Mouse (Mus musculus) intestine, postnatal 0 days (tissue): ENCODE data around the gene Plxna2. TPM values are rescaled to one million over a fixed set of nuclear protein-coding genes. Genes with fewer than 3 reads are reported as not detected.

ENCODE experiments used
- ATAC-seq: fragments of 200-750 bp; cut with Nextera tagmentation; 2 replicates; pipeline ENCODE4 v1.8.0; 2017; ENCODE audit warnings: mild to moderate bottlenecking, moderate TSS enrichment, moderate library complexity
- H3K27ac ChIP-seq: fragments of 300-500 bp; sonication (generic); 2 replicates; pipeline ENCODE4 v1.5.1; 2014; ENCODE audit warnings: mild to moderate bottlenecking, low read depth, low read length, moderate library complexity
- H3K27me3 ChIP-seq: fragments of 300-500 bp; sonication (generic); replicated peaks from 2 replicates; pipeline ENCODE4 v1.6.1; 2014; ENCODE audit warnings: low read length, mixed read lengths; ENCODE audit not compliant: control insufficient read depth, insufficient read depth
- H3K36me3 ChIP-seq: fragments of 300-500 bp; sonication (generic); 2 replicates; pipeline ENCODE4 v1.6.1; 2014; ENCODE audit warnings: mild to moderate bottlenecking, moderate library complexity; ENCODE audit not compliant: control insufficient read depth, insufficient read depth
- H3K4me1 ChIP-seq: fragments of 300-500 bp; sonication (generic); replicated peaks from 2 replicates; pipeline ENCODE4 v1.6.1; 2014; ENCODE audit warnings: antibody characterized with exemption, low read length, mixed read lengths; ENCODE audit not compliant: control insufficient read depth, insufficient read depth
- H3K4me2 ChIP-seq: fragments of 300-500 bp; sonication (generic); replicated peaks from 2 replicates; pipeline ENCODE4 v1.6.1; 2014; ENCODE audit warnings: low read depth, mild to moderate bottlenecking, moderate library complexity
- H3K4me3 ChIP-seq: fragments of 300-500 bp; sonication (generic); 2 replicates; pipeline ENCODE4 v1.5.1; 2014; ENCODE audit warnings: low read depth, low read length
- H3K9ac ChIP-seq: fragments of 300-500 bp; sonication (generic); 2 replicates; pipeline ENCODE4 v1.6.1; 2014; ENCODE audit warnings: mild to moderate bottlenecking, low read depth, low read length
- H3K9me3 ChIP-seq: fragments of 300-500 bp; sonication (generic); 2 replicates; pipeline ENCODE4 v1.6.1; 2016; ENCODE audit warnings: mixed run types; ENCODE audit not compliant: control insufficient read depth
- CTCF ChIP-seq: sonication (generic); IDR thresholded peaks from 2 replicates; pipeline ENCODE4 v1.5.1; 2016; ENCODE audit warnings: low read depth, mild to moderate bottlenecking, control low read depth, antibody characterized with exemption, moderate library complexity
- WGBS: fragments of 180-500 bp; shearing (Covaris S2); extraction: QIAGEN DNeasy Blood & Tissue Kit; methylation state at CpG from one replicate; pipeline ENCODE4 v1.1.7; 2014; 5-methylcytosine and 5-hydroxymethylcytosine counted together
- polyA plus RNA-seq: library from polyadenylated mRNA; unstranded; fragments of >200 nt; fragmentation: Nextera tagmentation; extraction: Ambion mirVana; gene quantifications from 2 replicates; pipeline ENCODE4 v1.2.1, GENCODE M21; 2015

Gene Plxna2
- polyA plus RNA-seq, 1 experiment from 2014 or later: 4.1 TPM

DNA sequence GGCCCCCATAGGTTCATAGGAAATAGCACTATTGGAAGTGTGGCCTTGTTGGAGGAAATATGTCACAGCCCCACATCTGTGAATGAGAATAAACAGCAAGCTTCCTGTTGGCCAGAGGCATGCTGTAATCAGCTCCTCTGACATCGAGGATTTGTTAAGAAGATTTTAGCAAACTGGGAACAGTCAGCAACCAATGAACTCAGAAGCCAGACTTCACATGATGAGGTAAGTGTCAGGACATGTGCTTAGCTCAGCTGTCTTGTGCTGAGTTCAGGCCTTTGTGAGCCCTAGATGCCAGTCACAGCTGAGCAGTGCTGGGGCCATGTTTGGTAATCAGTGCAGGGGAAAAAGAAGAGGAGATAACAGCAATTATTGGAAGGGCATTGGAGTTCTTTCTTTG lies 69.7 kb downstream of the Plxna2 start:
- 30% methylated on average over 1 of the region's 1 CpGs for WGBS
- TF ChIP-seq CTCF: no peak
- no peak overlapping the region for H3K4me2 ChIP-seq

DNA sequence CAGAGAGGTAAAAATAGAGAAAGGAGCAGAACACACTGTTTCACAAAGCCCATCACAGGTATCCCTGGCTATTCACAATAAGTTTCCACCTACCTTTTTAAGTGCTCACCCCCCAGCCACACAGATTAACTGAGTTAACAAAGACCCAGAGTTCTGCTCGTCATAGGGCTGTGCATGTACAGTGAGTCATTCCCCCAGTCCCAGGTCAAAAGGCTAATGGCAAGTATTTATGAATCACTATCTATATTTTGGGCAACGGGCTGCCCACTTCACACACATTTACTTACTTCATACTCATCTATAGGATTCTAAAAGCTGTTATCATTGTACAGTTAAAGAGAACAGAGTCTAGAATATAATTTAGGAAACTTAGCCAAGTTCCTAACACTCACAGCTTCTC lies 70.1 kb downstream of the Plxna2 start:
- 33% methylated on average over 2 of the region's 2 CpGs for WGBS

More for the DNA sequence above, 69.7 kb downstream of the Plxna2 start:
- H3K9ac ChIP-seq: no peak overlapping the region
- ATAC-seq: no peak; the same call in 1 of the 2 replicates
- H3K9me3 ChIP-seq: no peaks in the 10 kb centered on the region
- H3K36me3 ChIP-seq: 0 out of 2 replicates have a peak, but pooled peaks cover 4% of the 10 kb centered on the region
- no peaks in the 10 kb centered on the region for H3K27me3 ChIP-seq
- H3K4me3 ChIP-seq: no peak overlapping the region
- H3K4me1 ChIP-seq: no peaks in the 10 kb centered on the region
- 0 out of 2 replicates have a peak overlapping the region, but pooled peaks have one; percentile 21 for H3K27ac ChIP-seq

GRCm38 (mm10) chr1:194693063-194693462 lies 75.0 kb downstream of the Plxna2 start:
- no peak overlapping the region for H3K27ac ChIP-seq
- H3K4me1 ChIP-seq: 0 out of 2 replicates have a peak, but pooled peaks cover 9% of the 10 kb centered on the region
- no peaks in the 10 kb centered on the region for H3K27me3 ChIP-seq
- 0 out of 2 replicates have a peak, but pooled peaks cover 4% of the 10 kb centered on the region for H3K36me3 ChIP-seq
- no peak overlapping the region for H3K4me2 ChIP-seq
- no peak overlapping the region for H3K4me3 ChIP-seq
- no peak for TF ChIP-seq CTCF
- no peaks in the 10 kb centered on the region for H3K9me3 ChIP-seq
- ATAC-seq: no peak
- no peak overlapping the region for H3K9ac ChIP-seq

More for the DNA sequence above, 70.1 kb downstream of the Plxna2 start:
- H3K27me3 ChIP-seq: no peaks in the 10 kb centered on the region
- H3K27ac ChIP-seq: no peak overlapping the region
- no peak overlapping the region for H3K9ac ChIP-seq
- no peaks in the 10 kb centered on the region for H3K9me3 ChIP-seq
- H3K4me3 ChIP-seq: no peak overlapping the region
- H3K4me2 ChIP-seq: no peak overlapping the region
- TF ChIP-seq CTCF: no peak
- no peaks in the 10 kb centered on the region for H3K4me1 ChIP-seq
- no peak for ATAC-seq
- H3K36me3 ChIP-seq: 0 out of 2 replicates have a peak, but pooled peaks cover 4% of the 10 kb centered on the region

DNA sequence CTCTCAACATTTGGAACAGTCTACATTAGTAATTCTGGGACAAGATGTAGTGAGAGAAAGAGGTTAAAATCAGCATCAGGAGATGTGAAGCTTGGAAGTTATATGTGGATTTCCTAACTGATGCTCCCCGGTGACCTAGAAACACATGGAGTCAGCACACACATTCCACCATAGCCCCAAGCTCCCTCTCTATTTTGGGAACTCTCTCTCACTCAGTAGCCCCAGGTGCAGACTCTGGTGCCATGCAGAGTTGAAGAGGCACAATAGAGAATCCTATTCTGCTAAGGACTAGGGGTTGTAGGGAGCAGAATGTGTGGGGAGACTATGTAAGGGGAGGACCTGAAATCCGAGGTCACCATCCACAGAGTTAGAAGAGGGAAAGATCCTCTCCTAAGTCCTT lies 75.5 kb downstream of the Plxna2 start:
- Histone ChIP-seq H3K27ac (no peak overlapping the region), H3K36me3 (0 out of 2 replicates have a peak, but pooled peaks cover 4% of the 10 kb centered on the region), H3K27me3 (no peaks in the 10 kb centered on the region), H3K9ac (no peak overlapping the region), H3K4me3 (no peak overlapping the region), H3K4me2 (no peak overlapping the region), H3K9me3 (no peaks in the 10 kb centered on the region), H3K4me1 (0 out of 2 replicates have a peak, but pooled peaks cover 9% of the 10 kb centered on the region)
- TF ChIP-seq CTCF: no peak
- 81% methylated on average over 2 of the region's 2 CpGs for WGBS
- no peak for ATAC-seq

DNA sequence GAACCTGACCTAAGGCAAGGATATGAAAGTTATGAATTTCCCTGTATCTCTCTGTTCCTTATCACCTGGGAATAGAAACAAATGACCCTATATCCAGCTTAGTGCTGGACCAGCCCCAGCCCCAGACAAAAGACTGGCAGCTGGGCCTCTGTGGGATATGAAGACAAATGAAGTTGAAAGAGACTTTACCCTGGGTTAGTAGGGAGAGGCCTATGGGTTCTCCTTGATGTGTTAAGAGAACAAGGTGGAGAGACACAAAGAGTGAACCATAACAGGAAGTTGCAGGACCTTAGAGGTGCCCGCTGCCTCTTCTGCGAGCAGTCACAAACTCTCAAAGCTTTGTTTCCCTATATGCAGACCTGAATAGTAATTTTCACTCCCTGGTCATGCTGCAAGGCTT lies 76.8 kb downstream of the Plxna2 start:
- TF ChIP-seq CTCF: no peak
- ATAC-seq: peak; percentile 57
- Histone ChIP-seq H3K4me3 (no peak overlapping the region), H3K9ac (no peak overlapping the region), H3K4me1 (0 out of 2 replicates have a peak, but pooled peaks cover 9% of the 10 kb centered on the region), H3K4me2 (no peak overlapping the region), H3K27ac (no peak overlapping the region), H3K27me3 (no peaks in the 10 kb centered on the region), H3K9me3 (no peaks in the 10 kb centered on the region), H3K36me3 (no peaks in the 10 kb centered on the region)
- WGBS: 81% methylated on average over 2 of the region's 2 CpGs

GRCm38 (mm10) chr1:194697439-194697838 lies 79.4 kb downstream of the Plxna2 start:
- Histone ChIP-seq H3K36me3 (no peaks in the 10 kb centered on the region), H3K27ac (no peak overlapping the region), H3K4me3 (no peak overlapping the region), H3K9ac (no peak overlapping the region), H3K4me1 (0 out of 2 replicates have a peak, but pooled peaks cover 9% of the 10 kb centered on the region), H3K27me3 (no peaks in the 10 kb centered on the region), H3K9me3 (no peaks in the 10 kb centered on the region), H3K4me2 (no peak overlapping the region)
- TF ChIP-seq CTCF: no peak
- ATAC-seq: no peak
- WGBS: 62% methylated on average over 2 of the region's 2 CpGs

GRCm38 (mm10) chr1:194699321-194699720 lies 81.3 kb downstream of the Plxna2 start:
- no peak for ATAC-seq
- 67% methylated on average over 3 of the region's 3 CpGs for WGBS

More at GRCm38 (mm10) chr1:194699321-194699720, 81.3 kb downstream of the Plxna2 start:
- no peak overlapping the region for H3K9ac ChIP-seq
- H3K27ac ChIP-seq: no peak overlapping the region
- H3K36me3 ChIP-seq: no peaks in the 10 kb centered on the region
- H3K27me3 ChIP-seq: no peaks in the 10 kb centered on the region
- no peak overlapping the region for H3K4me2 ChIP-seq
- 0 out of 2 replicates have a peak, but pooled peaks cover 2% of the 10 kb centered on the region for H3K4me1 ChIP-seq
- no peak for TF ChIP-seq CTCF
- no peaks in the 10 kb centered on the region for H3K9me3 ChIP-seq
- H3K4me3 ChIP-seq: no peak overlapping the region
